Mouse (Mus musculus) MEL (cell line): ENCODE results near the gene Tmem151a. TPM values are rescaled to one million over a fixed set of nuclear protein-coding genes. Genes with fewer than 3 reads are reported as not detected.

Source experiments
- DNase-seq: peaks from one replicate; pipeline ENCODE4 v3.0.0; 2011; ENCODE audit warnings: low read depth, low spot score
- H3K27ac ChIP-seq: 2 replicates; pipeline ENCODE4 v1.5.1; 2012; ENCODE audit warnings: low read depth, mild to moderate bottlenecking, control low read depth, low read length, moderate library complexity; ENCODE audit not compliant: control insufficient read depth
- H3K27me3 ChIP-seq, 2 experiments: fragments of 150-350 bp in 1 of 2; sonication (generic) in 1 of 2; 2 replicates each; pipeline ENCODE4 v1.6.1; 2012; ENCODE audit warnings: low read length in 2 of 2, mild to moderate bottlenecking in 2 of 2, improper control_type of control experiment in 1 of 2, moderate library complexity in 1 of 2; ENCODE audit not compliant: insufficient read depth in 2 of 2, control insufficient read depth in 1 of 2
- H3K36me3 ChIP-seq, 2 experiments: 2 replicates each; pipeline ENCODE4 v1.6.1; 2012 to 2014; ENCODE audit warnings: low read length in 2 of 2, improper control_type of control experiment in 1 of 2, inconsistent platforms in 1 of 2, mild to moderate bottlenecking in 1 of 2; ENCODE audit not compliant: insufficient read depth in 2 of 2, control insufficient read depth in 1 of 2
- H3K4me1 ChIP-seq, 2 experiments: fragments of 150-350 bp in 1 of 2; sonication (generic) in 1 of 2; 2 replicates each; pipeline ENCODE4 v1.6.1; 2012; ENCODE audit warnings: low read length in 2 of 2, improper control_type of control experiment in 1 of 2, mild to moderate bottlenecking in 1 of 2; ENCODE audit not compliant: insufficient read depth in 2 of 2, control insufficient read depth in 1 of 2
- H3K4me3 ChIP-seq, 2 experiments: fragments of 150-350 bp in 1 of 2; sonication (generic) in 1 of 2; 2 replicates each; pipeline ENCODE4 v1.5.1; 2012; ENCODE audit warnings: low read depth in 2 of 2, low read length in 2 of 2, mild to moderate bottlenecking in 2 of 2, moderate library complexity in 2 of 2, control low read depth in 1 of 2, improper control_type of control experiment in 1 of 2; ENCODE audit not compliant: control insufficient read depth in 1 of 2, insufficient read depth in 1 of 2
- H3K79me2 ChIP-seq: 2 replicates; pipeline ENCODE4 v1.6.1; 2012; ENCODE audit warnings: mild to moderate bottlenecking, low read length, moderate library complexity; ENCODE audit not compliant: control insufficient read depth, poor library complexity, insufficient read depth
- H3K9ac ChIP-seq: 2 replicates; pipeline ENCODE4 v1.6.1; 2012; ENCODE audit warnings: low read depth, mild to moderate bottlenecking, control low read depth, low read length, moderate library complexity; ENCODE audit not compliant: control insufficient read depth, poor library complexity, severe bottlenecking
- H3K9me3 ChIP-seq: fragments of 150-350 bp; sonication (generic); replicated peaks from 2 replicates; pipeline ENCODE4 v1.6.1; 2012; ENCODE audit warnings: mild to moderate bottlenecking, low read length, improper control_type of control experiment, moderate library complexity; ENCODE audit not compliant: insufficient read depth
- CHD1 ChIP-seq: IDR thresholded peaks from 2 replicates; pipeline ENCODE4 v1.6.1; 2012; ENCODE audit warnings: low read depth, mild to moderate bottlenecking, inconsistent platforms, low read length, improper control_type of control experiment
- CTCF ChIP-seq, 3 experiments: IDR thresholded peaks in 2 of 3; conservative IDR thresholded peaks in 1 of 3; 2 replicates each; pipeline ENCODE4 v1.5.1; 2011 to 2012; ENCODE audit warnings: low read length in 3 of 3, low read depth in 2 of 3, mild to moderate bottlenecking in 2 of 3, improper control_type of control experiment in 1 of 3, inconsistent platforms in 1 of 3, mixed read lengths in 1 of 3, moderate library complexity in 1 of 3; ENCODE audit not compliant: control insufficient read depth in 1 of 3, insufficient read depth in 1 of 3, poor library complexity in 1 of 3, severe bottlenecking in 1 of 3
- HCFC1 ChIP-seq: IDR thresholded peaks from 2 replicates; pipeline ENCODE4 v1.6.1; 2012; ENCODE audit warnings: low read depth, mild to moderate bottlenecking, inconsistent platforms, low read length, improper control_type of control experiment, moderate library complexity
- MAZ ChIP-seq: IDR thresholded peaks from 2 replicates; pipeline ENCODE4 v1.6.1; 2012; ENCODE audit warnings: low read depth, mild to moderate bottlenecking, inconsistent platforms, low read length, improper control_type of control experiment
- MEF2A ChIP-seq: IDR thresholded peaks from 2 replicates; pipeline ENCODE4 v1.6.1; 2014; ENCODE audit warnings: low read depth, mild to moderate bottlenecking, inconsistent platforms, low read length, improper control_type of control experiment; ENCODE audit not compliant: poor library complexity, insufficient replicate concordance, severe bottlenecking; ENCODE audit errors: extremely low read depth
- MXI1 ChIP-seq: IDR thresholded peaks from 2 replicates; pipeline ENCODE4 v1.6.1; 2011; ENCODE audit warnings: mild to moderate bottlenecking, low read depth, low read length, improper control_type of control experiment
- NELFE ChIP-seq: IDR thresholded peaks from 2 replicates; pipeline ENCODE4 v1.6.1; 2011; ENCODE audit warnings: low read depth, low read length, improper control_type of control experiment
- NRF1 ChIP-seq: IDR thresholded peaks from 2 replicates; pipeline ENCODE4 v1.6.1; 2014; ENCODE audit warnings: low read depth, mild to moderate bottlenecking, inconsistent platforms, low read length, improper control_type of control experiment, moderate library complexity; ENCODE audit not compliant: poor library complexity, insufficient read depth, severe bottlenecking
- POLR2A ChIP-seq, 2 experiments: IDR thresholded peaks; 2 replicates each; pipeline ENCODE4 v1.6.1; 2011 to 2012; ENCODE audit warnings: low read length in 2 of 2, mild to moderate bottlenecking in 2 of 2, control low read depth in 1 of 2, improper control_type of control experiment in 1 of 2, low read depth in 1 of 2, moderate library complexity in 1 of 2; ENCODE audit not compliant: control insufficient read depth in 1 of 2, insufficient read depth in 1 of 2, poor library complexity in 1 of 2
- POLR2AphosphoS2 ChIP-seq: IDR thresholded peaks from 2 replicates; pipeline ENCODE4 v1.6.1; 2011; ENCODE audit warnings: low read length, improper control_type of control experiment
- POLR2AphosphoS5 ChIP-seq: IDR thresholded peaks from 2 replicates; pipeline ENCODE4 v1.6.1; 2012; ENCODE audit warnings: low read depth, borderline replicate concordance, mild to moderate bottlenecking, inconsistent platforms, low read length, moderate library complexity, mixed read lengths
- RAD21 ChIP-seq: IDR thresholded peaks from 2 replicates; pipeline ENCODE4 v1.6.1; 2011; ENCODE audit warnings: mild to moderate bottlenecking, low read depth, low read length, improper control_type of control experiment
- RCOR1 ChIP-seq: IDR thresholded peaks from 2 replicates; pipeline ENCODE4 v1.6.1; 2012; ENCODE audit warnings: low read depth, mild to moderate bottlenecking, inconsistent platforms, low read length, improper control_type of control experiment
- TBP ChIP-seq: IDR thresholded peaks from 2 replicates; pipeline ENCODE4 v1.8.0; 2011; ENCODE audit warnings: low read depth, low read length, improper control_type of control experiment
- USF1 ChIP-seq: IDR thresholded peaks from 2 replicates; pipeline ENCODE4 v1.6.1; 2014; ENCODE audit warnings: low read depth, mild to moderate bottlenecking, inconsistent platforms, low read length, improper control_type of control experiment, moderate library complexity
- ZC3H11A ChIP-seq: IDR thresholded peaks from 2 replicates; pipeline ENCODE4 v1.6.1; 2012; ENCODE audit warnings: low read depth, mild to moderate bottlenecking, inconsistent platforms, low read length, improper control_type of control experiment
- ZNF384 ChIP-seq: IDR thresholded peaks from 2 replicates; pipeline ENCODE4 v1.6.1; 2012; ENCODE audit warnings: low read depth, mild to moderate bottlenecking, inconsistent platforms, low read length, improper control_type of control experiment
- polyA plus RNA-seq, 2 experiments: library from polyadenylated mRNA; stranded (reverse) in 1 of 2; unstranded in 1 of 2; fragments of >175 nt in 1 of 2; fragments of >200 nt in 1 of 2; gene quantifications; 2 replicates each; pipeline versions ENCODE4 v1.2.1 to v1.2.4; 2012; ENCODE audit warnings: low replicate concordance in 2 of 2, low read depth in 1 of 2; ENCODE audit not compliant: insufficient read length in 2 of 2, insufficient read depth in 1 of 2, missing spikeins in 1 of 2
- total RNA-seq: library from RNA; depleted of rRNA; stranded (reverse); fragments of 300-350 nt; gene quantifications from 2 replicates; pipeline ENCODE4 v1.2.3, GENCODE M21; 2012

The Tmem151a gene
- total and polyA plus RNA-seq, 3 experiments: 0.63 TPM; not detected in 2

- Histone ChIP-seq H3K9me3 (no peaks in the 10 kb centered on the region), H3K4me3 (peak overlapping the region; percentile 56 to 68), H3K4me1 (peaks cover 5 to 29% of the 10 kb centered on the region in 2 experiments), H3K9ac (peak overlapping the region; percentile 77), H3K79me2 (peaks cover 2% of the 10 kb centered on the region; the same call in 1 of the 2 replicates), H3K27ac (peak overlapping the region; percentile 39), H3K27me3 (no peaks in the 10 kb centered on the region), H3K36me3 (peaks cover 0 to 2% of the 10 kb centered on the region in 2 experiments; a peak in 1 of 4 replicates)
- TF ChIP-seq HCFC1: 0 out of 2 replicates have a peak, but pooled peaks have one; percentile 21
- TF ChIP-seq CHD1: 0 out of 2 replicates have a peak, but pooled peaks have one; percentile 52
- TF ChIP-seq POLR2A (IDR thresholded peaks at IDR 0.05; ENCODE audit: control insufficient read depth in 1 of 2, insufficient read depth in 1 of 2, low read depth in 1 of 2, low read length in 2 of 2, poor library complexity in 1 of 2): peak; percentile 2 to 55; a peak in 2 of 4 replicates
- peak; percentile 38; the same call in 1 of the 2 replicates for TF ChIP-seq MXI1
- no peak for TF ChIP-seq POLR2AphosphoS5
- TF ChIP-seq POLR2AphosphoS2: no peak
- TF ChIP-seq TBP: 0 out of 2 replicates have a peak, but pooled peaks have one; percentile 12
- TF ChIP-seq NELFE: peak; percentile 37; the same call in 1 of the 2 replicates
- no peak for TF ChIP-seq NRF1
- TF ChIP-seq MAZ: peak; percentile 61; the same call in 1 of the 2 replicates
- DNase-seq: peak; percentile 94
Observed at GRCm38 (mm10) chr19:5071545-5072369, 13.6 kb downstream of the Tmem151a start.

- no peaks in the 10 kb centered on the region for H3K27me3 ChIP-seq
- peak overlapping the region; percentile 77 for H3K9ac ChIP-seq
- H3K4me3 ChIP-seq: peak overlapping the region in 1 of 2 experiments; percentile 56; a peak in 1 of 4 replicates
Observed at GRCm38 (mm10) chr19:5071077-5071476, 14.3 kb downstream of the Tmem151a start.

More at GRCm38 (mm10) chr19:5071077-5071476, 14.3 kb downstream of the Tmem151a start:
- H3K36me3 ChIP-seq: peaks cover 0 to 4% of the 10 kb centered on the region in 2 experiments; a peak in 1 of 4 replicates
- H3K27ac ChIP-seq: no peak overlapping the region
- H3K9me3 ChIP-seq: no peaks in the 10 kb centered on the region
- peaks cover 2% of the 10 kb centered on the region; the same call in 1 of the 2 replicates for H3K79me2 ChIP-seq
- no peak for TF ChIP-seq ZC3H11A
- TF ChIP-seq USF1: no peak
- no peak for TF ChIP-seq ZNF384
- no peak for TF ChIP-seq NRF1
- TF ChIP-seq RAD21: no peak
- no peak for TF ChIP-seq RCOR1
- TF ChIP-seq POLR2AphosphoS5: no peak
- TF ChIP-seq MEF2A: no peak
- no peak for TF ChIP-seq CTCF (IDR thresholded peaks at IDR 0.05 in 2 of 3, conservative IDR thresholded peaks at IDR 0.05 in 1 of 3; ENCODE audit: control insufficient read depth in 1 of 3, insufficient read depth in 1 of 3, low read depth in 2 of 3, low read length in 3 of 3, poor library complexity in 1 of 3, severe bottlenecking in 1 of 3)
- peaks cover 5 to 29% of the 10 kb centered on the region in 2 experiments for H3K4me1 ChIP-seq
- no peak for DNase-seq
